Mouse (Mus musculus) forebrain, embryonic 10.5 days (tissue): ENCODE data around the gene Ablim1. TPM values are rescaled to one million over a fixed set of nuclear protein-coding genes. Genes with fewer than 3 reads are reported as not detected.

Experiments
- DNase-seq: peaks from one replicate; pipeline ENCODE4 v3.0.0-alpha.2; 2017; ENCODE audit warnings: low spot score; ENCODE audit errors: extremely low spot score
- H3K27ac ChIP-seq: fragments of 300-500 bp; sonication (generic); 2 replicates; pipeline ENCODE4 v1.5.1; 2016; ENCODE audit warnings: mild to moderate bottlenecking
- H3K27me3 ChIP-seq: fragments of 300-500 bp; sonication (generic); 2 replicates; pipeline ENCODE4 v1.6.1; 2016; ENCODE audit warnings: mild to moderate bottlenecking; ENCODE audit not compliant: poor library complexity, severe bottlenecking
- H3K36me3 ChIP-seq: fragments of 300-500 bp; sonication (generic); replicated peaks from 2 replicates; pipeline ENCODE4 v1.6.1; 2016; ENCODE audit warnings: mild to moderate bottlenecking, moderate library complexity
- H3K4me1 ChIP-seq: fragments of 300-500 bp; sonication (generic); 2 replicates; pipeline ENCODE4 v1.6.1; 2016
- H3K4me3 ChIP-seq: fragments of 300-500 bp; sonication (generic); 2 replicates; pipeline ENCODE4 v1.5.1; 2016; ENCODE audit warnings: mild to moderate bottlenecking, moderate library complexity
- H3K9me3 ChIP-seq: fragments of 300-500 bp; sonication (generic); 2 replicates; pipeline ENCODE4 v1.6.1; 2016; ENCODE audit warnings: mild to moderate bottlenecking, moderate library complexity
- WGBS: fragments of 180-500 bp; shearing (Covaris S2); methylation state at CpG from one replicate; pipeline ENCODE4 v1.1.7; 2016; 5-methylcytosine and 5-hydroxymethylcytosine counted together
- polyA plus RNA-seq: library from polyadenylated mRNA; unstranded; fragments of >200 nt; fragmentation: Nextera tagmentation; extraction: Ambion mirVana; gene quantifications from 2 replicates; pipeline ENCODE4 v1.2.1, GENCODE M21; 2016

The Ablim1 gene
- polyA plus RNA-seq, 1 experiment from 2014 or later = 21.0 TPM

DNA sequence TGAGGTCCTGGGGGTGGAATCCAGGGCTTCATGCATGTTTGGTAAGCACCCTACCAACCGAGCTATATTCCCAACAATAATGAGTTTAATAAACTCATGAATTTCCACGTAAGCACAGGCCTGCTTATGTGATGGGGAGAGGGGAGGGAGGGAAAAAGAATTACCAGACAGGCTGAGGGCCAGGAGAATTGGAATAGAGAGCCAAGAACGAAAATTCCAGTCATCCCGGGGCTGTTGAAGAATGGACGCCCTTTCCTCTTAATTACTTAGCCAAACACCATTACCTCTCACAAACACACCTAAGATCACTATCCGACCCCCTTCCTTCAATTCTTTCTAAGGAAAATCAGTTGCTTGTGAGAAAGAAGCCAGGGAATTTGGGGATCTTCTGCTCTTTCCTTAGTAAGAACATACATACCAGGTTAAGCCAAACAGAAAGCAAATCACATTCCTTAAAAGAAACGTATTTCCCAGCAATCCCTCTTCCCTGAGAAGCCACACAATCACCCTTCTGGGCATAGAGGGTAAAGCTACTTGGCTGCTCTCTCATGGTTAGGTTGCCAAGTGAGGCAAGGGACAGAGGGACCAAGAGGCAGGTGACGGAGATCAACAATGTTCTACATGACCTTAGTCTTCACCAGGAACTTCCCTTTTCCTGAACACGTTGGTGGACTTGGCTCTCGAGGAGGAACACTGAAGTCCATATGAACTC, 48.2 kb downstream of the Ablim1 start:
- Histone ChIP-seq H3K27ac (no peak overlapping the region), H3K4me3 (no peak overlapping the region), H3K9me3 (no peaks in the 10 kb centered on the region), H3K4me1 (peaks cover 31% of the 10 kb centered on the region), H3K27me3 (peaks cover 27% of the 10 kb centered on the region), H3K36me3 (no peaks in the 10 kb centered on the region)
- no peak for DNase-seq
- 88% methylated on average over 10 of the region's 10 CpGs for WGBS

DNA sequence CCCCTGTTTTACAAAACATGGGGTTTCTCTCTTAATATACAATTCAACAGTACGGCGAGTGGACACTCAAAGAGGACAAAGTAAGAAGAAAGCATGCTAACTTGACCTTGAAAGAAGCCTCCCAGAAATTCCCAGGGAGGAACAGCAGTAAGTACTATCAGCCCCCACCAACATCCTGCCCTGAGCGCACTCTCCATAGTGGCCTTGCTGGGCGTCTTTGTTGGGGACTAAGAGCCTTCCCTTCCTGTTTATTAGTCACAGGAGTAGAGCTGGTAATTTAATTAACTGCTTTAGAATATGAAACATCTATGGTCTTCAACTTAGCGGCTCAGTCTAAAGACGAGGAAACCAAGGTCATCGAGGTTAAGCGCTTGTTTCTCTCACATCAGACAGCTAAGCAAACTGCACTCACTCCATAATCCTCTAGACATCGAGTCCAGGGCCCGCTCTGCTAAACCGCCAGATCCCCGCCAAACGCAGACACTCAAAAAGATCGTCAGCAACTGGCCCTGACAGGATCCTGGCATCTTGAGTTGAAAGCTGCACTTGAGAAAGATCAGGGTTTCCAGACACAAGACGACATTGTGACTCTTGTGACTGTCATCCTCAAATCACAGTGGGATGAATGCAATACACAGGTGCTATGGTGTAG, 50.3 kb downstream of the Ablim1 start:
- Histone ChIP-seq H3K4me3 (no peak overlapping the region), H3K27ac (0 out of 2 replicates have a peak overlapping the region, but pooled peaks have one; percentile 35), H3K4me1 (peaks cover 22% of the 10 kb centered on the region), H3K36me3 (no peaks in the 10 kb centered on the region), H3K27me3 (peaks cover 27% of the 10 kb centered on the region), H3K9me3 (no peaks in the 10 kb centered on the region)
- no peak for DNase-seq
- WGBS = 50% methylated on average over 15 of the region's 15 CpGs

GRCm38 (mm10) chr19:57257801-57258200, 56.9 kb downstream of the Ablim1 start:
- WGBS = 91% methylated on average over 12 of the region's 12 CpGs
- Histone ChIP-seq H3K9me3 (no peaks in the 10 kb centered on the region), H3K36me3 (no peaks in the 10 kb centered on the region), H3K27me3 (peaks cover under 1% of the 10 kb centered on the region; the same call in 1 of the 2 replicates), H3K4me3 (no peak overlapping the region), H3K27ac (no peak overlapping the region), H3K4me1 (peaks cover 11% of the 10 kb centered on the region)
- no peak for DNase-seq

DNA sequence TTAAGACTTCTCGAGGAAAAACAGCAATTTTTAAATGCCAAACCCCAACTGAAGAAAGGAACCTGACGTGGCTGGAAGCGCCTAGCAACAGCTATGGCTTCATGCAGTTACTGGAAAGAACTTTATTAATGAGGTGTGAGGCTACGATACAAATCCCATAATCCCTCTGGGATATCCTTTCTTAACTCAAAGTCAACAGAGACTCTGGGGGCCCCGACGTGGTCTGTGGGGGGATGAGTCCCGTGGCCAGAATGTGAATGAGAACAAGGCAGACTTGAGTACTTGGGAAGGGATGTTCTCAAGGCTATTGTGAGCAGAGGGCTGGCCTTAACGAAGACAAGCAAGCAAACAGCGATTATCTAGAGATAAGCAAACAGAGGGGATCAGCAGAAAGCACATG, 58.1 kb downstream of the Ablim1 start:
- H3K36me3 ChIP-seq = no peaks in the 10 kb centered on the region
- H3K4me3 ChIP-seq = no peak overlapping the region
- WGBS = 68% methylated on average over 9 of the region's 9 CpGs
- H3K27me3 ChIP-seq = no peaks in the 10 kb centered on the region; the same call in 1 of the 2 replicates
- peaks cover 11% of the 10 kb centered on the region for H3K4me1 ChIP-seq
- H3K9me3 ChIP-seq = no peaks in the 10 kb centered on the region
- no peak for DNase-seq
- H3K27ac ChIP-seq = no peak overlapping the region

- H3K27me3 ChIP-seq = no peaks in the 10 kb centered on the region
- no peak overlapping the region for H3K27ac ChIP-seq
- H3K4me3 ChIP-seq = no peak overlapping the region
- H3K36me3 ChIP-seq = no peaks in the 10 kb centered on the region
- WGBS = 80% methylated on average over 8 of the region's 8 CpGs
- H3K4me1 ChIP-seq = peaks cover 11% of the 10 kb centered on the region
- H3K9me3 ChIP-seq = no peaks in the 10 kb centered on the region
- no peak for DNase-seq
These were observed 59.6 kb downstream of the Ablim1 start for GRCm38 (mm10) chr19:57255157-57255556.

DNA sequence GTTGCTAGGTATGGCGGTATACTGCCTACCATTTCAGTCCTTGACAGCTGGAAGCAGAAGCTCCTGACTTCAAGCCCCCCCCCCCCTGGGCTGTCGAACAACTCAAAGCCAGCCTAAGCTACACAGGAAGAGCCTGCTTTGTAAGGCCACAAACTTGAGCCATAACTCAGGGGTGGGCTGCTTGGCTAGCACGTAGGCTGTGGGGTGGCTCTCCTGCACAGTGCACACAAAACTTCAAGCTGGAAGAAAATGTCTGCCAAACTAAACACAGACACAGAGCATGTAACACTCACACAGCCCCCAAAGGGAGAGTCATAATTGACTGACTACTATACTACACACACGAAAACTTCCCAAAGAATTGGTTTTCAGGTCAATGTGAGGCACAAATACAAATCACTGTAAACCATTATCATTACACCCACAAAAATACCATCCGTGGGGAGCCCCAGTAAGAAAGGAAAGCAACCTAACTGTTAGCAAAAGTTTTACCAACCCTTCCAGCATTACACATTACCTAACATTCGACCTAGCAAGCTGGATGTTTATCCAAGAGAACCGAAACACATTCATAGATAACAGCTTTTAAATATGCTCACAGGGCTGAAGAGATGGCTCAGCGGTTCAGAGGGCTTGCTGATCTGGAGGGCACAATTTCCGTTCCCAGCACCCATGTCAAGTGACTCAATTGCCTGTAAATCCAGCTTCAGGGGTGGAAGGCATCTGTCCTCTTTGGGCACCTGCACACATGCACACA, 61.8 kb downstream of the Ablim1 start:
- H3K9me3 ChIP-seq = no peaks in the 10 kb centered on the region
- DNase-seq = no peak
- 88% methylated on average over 9 of the region's 9 CpGs for WGBS

GRCm38 (mm10) chr19:57248781-57249180, 65.9 kb downstream of the Ablim1 start:
- Histone ChIP-seq H3K4me1 (no peaks in the 10 kb centered on the region), H3K36me3 (no peaks in the 10 kb centered on the region), H3K27ac (no peak overlapping the region), H3K9me3 (no peaks in the 10 kb centered on the region), H3K4me3 (no peak overlapping the region), H3K27me3 (no peaks in the 10 kb centered on the region)
- 90% methylated on average over 5 of the region's 5 CpGs for WGBS
- no peak for DNase-seq

More for the DNA sequence above, 61.8 kb downstream of the Ablim1 start:
- no peaks in the 10 kb centered on the region for H3K36me3 ChIP-seq
- no peak overlapping the region for H3K27ac ChIP-seq
- no peak overlapping the region for H3K4me3 ChIP-seq
- peaks cover 11% of the 10 kb centered on the region for H3K4me1 ChIP-seq
- H3K27me3 ChIP-seq = no peaks in the 10 kb centered on the region

- H3K36me3 ChIP-seq = no peaks in the 10 kb centered on the region
- H3K9me3 ChIP-seq = no peaks in the 10 kb centered on the region
- no peak overlapping the region for H3K27ac ChIP-seq
- no peaks in the 10 kb centered on the region for H3K27me3 ChIP-seq
- no peak for DNase-seq
- WGBS = 88% methylated on average over 8 of the region's 8 CpGs
- H3K4me1 ChIP-seq = no peaks in the 10 kb centered on the region
- no peak overlapping the region for H3K4me3 ChIP-seq
These were observed 67.5 kb downstream of the Ablim1 start for GRCm38 (mm10) chr19:57247221-57247620.

GRCm38 (mm10) chr19:57244281-57244680, 70.4 kb downstream of the Ablim1 start:
- 82% methylated on average over 7 of the region's 7 CpGs for WGBS
- no peaks in the 10 kb centered on the region for H3K4me1 ChIP-seq
- no peak overlapping the region for H3K27ac ChIP-seq
- no peaks in the 10 kb centered on the region for H3K9me3 ChIP-seq
- no peak overlapping the region for H3K4me3 ChIP-seq
- H3K36me3 ChIP-seq = no peaks in the 10 kb centered on the region
- H3K27me3 ChIP-seq = no peaks in the 10 kb centered on the region
- DNase-seq = no peak

DNA sequence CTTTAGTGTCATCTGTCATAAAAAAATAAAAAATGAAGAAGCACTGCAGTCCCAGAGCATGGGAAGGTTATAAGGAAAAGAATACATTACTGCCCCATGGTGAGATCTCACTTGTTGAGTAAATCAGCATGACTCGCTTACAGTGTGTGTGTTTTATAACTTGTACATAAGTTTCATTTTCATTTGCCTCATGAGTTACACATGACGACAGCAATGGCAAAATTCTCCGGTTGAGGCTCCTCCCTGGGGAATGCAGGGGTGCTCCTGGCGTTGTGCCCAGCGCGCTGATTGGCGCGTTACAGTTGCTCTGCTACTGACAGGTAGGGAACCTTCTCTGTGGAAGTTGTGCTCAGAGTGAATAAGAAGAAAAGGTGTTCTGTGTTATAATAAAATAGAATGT, 71.1 kb downstream of the Ablim1 start:
- 95% methylated on average over 8 of the region's 8 CpGs for WGBS
- Histone ChIP-seq H3K9me3 (no peaks in the 10 kb centered on the region), H3K4me1 (no peaks in the 10 kb centered on the region), H3K36me3 (no peaks in the 10 kb centered on the region), H3K27me3 (no peaks in the 10 kb centered on the region), H3K4me3 (no peak overlapping the region), H3K27ac (no peak overlapping the region)
- no peak for DNase-seq

GRCm38 (mm10) chr19:57243191-57243590, 71.5 kb downstream of the Ablim1 start:
- H3K9me3 ChIP-seq = no peaks in the 10 kb centered on the region
- no peaks in the 10 kb centered on the region for H3K36me3 ChIP-seq
- no peak overlapping the region for H3K27ac ChIP-seq
- 85% methylated on average over 12 of the region's 12 CpGs for WGBS
- H3K4me1 ChIP-seq = no peaks in the 10 kb centered on the region
- DNase-seq = no peak
- H3K27me3 ChIP-seq = no peaks in the 10 kb centered on the region
- H3K4me3 ChIP-seq = no peak overlapping the region

GRCm38 (mm10) chr19:57241363-57242192, 73.1 kb downstream of the Ablim1 start:
- H3K9me3 ChIP-seq = no peaks in the 10 kb centered on the region
- WGBS = 82% methylated on average over 10 of the region's 10 CpGs
- no peaks in the 10 kb centered on the region for H3K36me3 ChIP-seq
- H3K27me3 ChIP-seq = no peaks in the 10 kb centered on the region
- no peaks in the 10 kb centered on the region for H3K4me1 ChIP-seq
- H3K27ac ChIP-seq = no peak overlapping the region
- no peak for DNase-seq
- H3K4me3 ChIP-seq = no peak overlapping the region
